Mouse (Mus musculus): ENCODE measurements at regions not wholly inside any gene's neighbourhood (a gene's known extent, or its start where the extent isn't known, plus 50 kb on each side); places are given as distances from the start of the nearest gene placed in this dataset.

- 49% methylated on average over 10 of the region's 10 CpGs for WGBS
- no peaks in the 10 kb centered on the region for H3K4me1 ChIP-seq (ENCODE audit: control insufficient read depth, insufficient read depth)
- H3K4me2 ChIP-seq (ENCODE audit: low read depth, low read length) = no peak overlapping the region
- H3K4me3 ChIP-seq (ENCODE audit: low read depth, low read length) = no peak overlapping the region
- no peaks in the 10 kb centered on the region for H3K36me3 ChIP-seq (replicated peaks; ENCODE audit: control insufficient read depth, insufficient read depth, low read length)
- H3K9ac ChIP-seq (replicated peaks; ENCODE audit: low read depth, low read length) = no peak overlapping the region
- no peak for TF ChIP-seq EP300 (IDR thresholded peaks at IDR 0.05; ENCODE audit: low read depth)
- no peak for TF ChIP-seq CTCF (IDR thresholded peaks at IDR 0.05; ENCODE audit: low read depth)
- no peaks in the 10 kb centered on the region for H3K9me3 ChIP-seq (replicated peaks; ENCODE audit: control insufficient read depth, low read length)
- DNase-seq (ENCODE audit: low spot score) (no peak), ATAC-seq (ENCODE audit: insufficient read depth, low read depth) (no peak)
- H3K27me3 ChIP-seq (ENCODE audit: control insufficient read depth, insufficient read depth, low read length) = no peaks in the 10 kb centered on the region
- H3K27ac ChIP-seq (ENCODE audit: low read depth) = no peak overlapping the region
Measured at GRCm38 (mm10) chr1:128535537-128536150, 56.4 kb downstream of the Cxcr4 start.

GRCm38 (mm10) chr1:128532632-128533031 lies 59.5 kb downstream of the Cxcr4 start:
- peak; percentile 16 for DNase-seq (ENCODE audit: low spot score)
- Histone ChIP-seq H3K27ac (ENCODE audit: low read depth) (no peak overlapping the region), H3K4me1 (ENCODE audit: control insufficient read depth, insufficient read depth) (no peaks in the 10 kb centered on the region), H3K9ac (replicated peaks; ENCODE audit: low read depth, low read length) (no peak overlapping the region), H3K4me2 (ENCODE audit: low read depth, low read length) (no peak overlapping the region), H3K9me3 (replicated peaks; ENCODE audit: control insufficient read depth, low read length) (no peaks in the 10 kb centered on the region), H3K36me3 (replicated peaks; ENCODE audit: control insufficient read depth, insufficient read depth, low read length) (no peaks in the 10 kb centered on the region), H3K4me3 (ENCODE audit: low read depth, low read length) (no peak overlapping the region), H3K27me3 (ENCODE audit: control insufficient read depth, insufficient read depth, low read length) (no peaks in the 10 kb centered on the region)
- TF ChIP-seq EP300 (IDR thresholded peaks at IDR 0.05; ENCODE audit: low read depth) = no peak
- no peak for ATAC-seq (ENCODE audit: insufficient read depth, low read depth)
- 3% methylated on average over 4 of the region's 4 CpGs for WGBS

GRCm38 (mm10) chr1:128529808-128530545 lies 62.1 kb downstream of the Cxcr4 start:
- WGBS = 69% methylated on average over 4 of the region's 4 CpGs
- no peak for TF ChIP-seq CTCF (IDR thresholded peaks at IDR 0.05; ENCODE audit: low read depth)
- TF ChIP-seq EP300 (IDR thresholded peaks at IDR 0.05; ENCODE audit: low read depth) = no peak
- no peaks in the 10 kb centered on the region for H3K4me1 ChIP-seq (ENCODE audit: control insufficient read depth, insufficient read depth)
- H3K27ac ChIP-seq (ENCODE audit: low read depth) = no peak overlapping the region
- H3K36me3 ChIP-seq (replicated peaks; ENCODE audit: control insufficient read depth, insufficient read depth, low read length) = no peaks in the 10 kb centered on the region
- no peaks in the 10 kb centered on the region for H3K9me3 ChIP-seq (replicated peaks; ENCODE audit: control insufficient read depth, low read length)
- ATAC-seq (ENCODE audit: insufficient read depth, low read depth) (no peak), DNase-seq (ENCODE audit: low spot score) (no peak)
- H3K4me2 ChIP-seq (ENCODE audit: low read depth, low read length) = no peak overlapping the region
- no peak overlapping the region for H3K9ac ChIP-seq (replicated peaks; ENCODE audit: low read depth, low read length)
- no peaks in the 10 kb centered on the region for H3K27me3 ChIP-seq (ENCODE audit: control insufficient read depth, insufficient read depth, low read length)
- no peak overlapping the region for H3K4me3 ChIP-seq (ENCODE audit: low read depth, low read length)

GRCm38 (mm10) chr1:128519234-128519633 lies 72.9 kb downstream of the Cxcr4 start:
- DNase-seq (ENCODE audit: low spot score) = no peak
- WGBS = 77% methylated on average over 4 of the region's 4 CpGs
- no peak overlapping the region for H3K4me3 ChIP-seq (ENCODE audit: low read depth, low read length)

GRCm38 (mm10) chr1:128518514-128518913 lies 73.6 kb downstream of the Cxcr4 start:
- H3K4me2 ChIP-seq (ENCODE audit: low read depth, low read length) = no peak overlapping the region
- DNase-seq (ENCODE audit: low spot score) (no peak), ATAC-seq (ENCODE audit: insufficient read depth, low read depth) (no peak)
- H3K4me1 ChIP-seq (ENCODE audit: control insufficient read depth, insufficient read depth) = no peaks in the 10 kb centered on the region
- H3K27ac ChIP-seq (ENCODE audit: low read depth) = no peak overlapping the region
- no peaks in the 10 kb centered on the region for H3K27me3 ChIP-seq (ENCODE audit: control insufficient read depth, insufficient read depth, low read length)
- H3K9me3 ChIP-seq (replicated peaks; ENCODE audit: control insufficient read depth, low read length) = no peaks in the 10 kb centered on the region
- H3K4me3 ChIP-seq (ENCODE audit: low read depth, low read length) = no peak overlapping the region
- H3K9ac ChIP-seq (replicated peaks; ENCODE audit: low read depth, low read length) = no peak overlapping the region
- no peaks in the 10 kb centered on the region for H3K36me3 ChIP-seq (replicated peaks; ENCODE audit: control insufficient read depth, insufficient read depth, low read length)
- WGBS = 84% methylated on average over 5 of the region's 5 CpGs
- TF ChIP-seq CTCF (IDR thresholded peaks at IDR 0.05; ENCODE audit: low read depth) (no peak), EP300 (IDR thresholded peaks at IDR 0.05; ENCODE audit: low read depth) (no peak)

More at GRCm38 (mm10) chr1:128519234-128519633, 72.9 kb downstream of the Cxcr4 start:
- no peaks in the 10 kb centered on the region for H3K4me1 ChIP-seq (ENCODE audit: control insufficient read depth, insufficient read depth)
- H3K9ac ChIP-seq (replicated peaks; ENCODE audit: low read depth, low read length) = no peak overlapping the region
- TF ChIP-seq CTCF (IDR thresholded peaks at IDR 0.05; ENCODE audit: low read depth) (no peak), EP300 (IDR thresholded peaks at IDR 0.05; ENCODE audit: low read depth) (no peak)
- no peaks in the 10 kb centered on the region for H3K27me3 ChIP-seq (ENCODE audit: control insufficient read depth, insufficient read depth, low read length)
- H3K4me2 ChIP-seq (ENCODE audit: low read depth, low read length) = no peak overlapping the region
- no peak for ATAC-seq (ENCODE audit: insufficient read depth, low read depth)
- H3K36me3 ChIP-seq (replicated peaks; ENCODE audit: control insufficient read depth, insufficient read depth, low read length) = no peaks in the 10 kb centered on the region
- no peak overlapping the region for H3K27ac ChIP-seq (ENCODE audit: low read depth)
- no peaks in the 10 kb centered on the region for H3K9me3 ChIP-seq (replicated peaks; ENCODE audit: control insufficient read depth, low read length)
